Mouse (Mus musculus): Measurements from ENCODE around the gene Slc37a3. TPM values are rescaled to one million over a fixed set of nuclear protein-coding genes. Genes with fewer than 3 reads are reported as not detected.
A peak's percentile ranks its signal among the peaks of the same experiment; 100 is the strongest.

Slc37a3 gene
- polyA plus RNA-seq, 1 experiment from 2014 or later, result 52.6 TPM

- no peaks in the 10 kb centered on the region for H3K27me3 ChIP-seq (replicated peaks)
- no peaks in the 10 kb centered on the region for H3K9me3 ChIP-seq (replicated peaks)
- no peak for ATAC-seq (ENCODE audit: low FRiP score)
- no peak overlapping the region for H3K4me3 ChIP-seq (replicated peaks)
- 95% methylated on average over 5 of the region's 5 CpGs for WGBS
- H3K4me1 ChIP-seq, result no peaks in the 10 kb centered on the region
- no peak overlapping the region for H3K27ac ChIP-seq (replicated peaks)
- H3K4me2 ChIP-seq, result no peak overlapping the region
- H3K9ac ChIP-seq (replicated peaks), result no peak overlapping the region
- H3K36me3 ChIP-seq, result peaks cover 51% of the 10 kb centered on the region
Measured at GRCm38 (mm10) chr6:39406480-39406879, 29.0 kb upstream of the Slc37a3 start.

DNA sequence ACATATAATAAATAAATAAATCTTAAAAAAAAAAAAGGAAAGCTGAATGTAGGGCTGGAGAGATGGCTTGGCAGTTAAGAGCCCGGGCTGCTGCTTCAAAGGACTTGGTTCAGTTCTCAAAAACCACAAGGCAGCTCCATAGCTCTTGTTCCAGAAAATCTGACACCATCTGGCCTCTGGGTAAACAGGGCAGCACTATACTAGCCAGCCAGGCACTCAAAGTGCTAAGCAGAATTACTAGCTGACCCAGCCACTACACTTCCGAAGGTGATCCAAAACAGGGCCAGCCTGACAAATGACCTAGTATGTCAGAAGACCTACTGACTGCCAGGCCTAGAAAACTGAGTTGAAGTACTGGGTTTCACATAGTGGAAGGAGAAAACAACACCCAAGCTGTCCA, 25.7 kb upstream of the Slc37a3 start:
- 91% methylated on average over 2 of the region's 2 CpGs for WGBS
- no peak for ATAC-seq (ENCODE audit: low FRiP score)
- Histone ChIP-seq H3K9ac (replicated peaks) (no peak overlapping the region), H3K36me3 (peaks cover 75% of the 10 kb centered on the region), H3K4me3 (replicated peaks) (no peak overlapping the region), H3K27ac (replicated peaks) (no peak overlapping the region), H3K27me3 (replicated peaks) (no peaks in the 10 kb centered on the region), H3K4me1 (no peaks in the 10 kb centered on the region), H3K9me3 (replicated peaks) (no peaks in the 10 kb centered on the region), H3K4me2 (no peak overlapping the region)

GRCm38 (mm10) chr6:39400343-39400742, 22.9 kb upstream of the Slc37a3 start:
- no peak for ATAC-seq (ENCODE audit: low FRiP score)
- WGBS, result 78% methylated on average over 7 of the region's 7 CpGs
- Histone ChIP-seq H3K9me3 (replicated peaks) (no peaks in the 10 kb centered on the region), H3K27me3 (replicated peaks) (no peaks in the 10 kb centered on the region), H3K27ac (replicated peaks) (no peak overlapping the region), H3K4me3 (replicated peaks) (no peak overlapping the region), H3K4me2 (no peak overlapping the region), H3K9ac (replicated peaks) (no peak overlapping the region), H3K4me1 (peaks cover 5% of the 10 kb centered on the region; the same call in 1 of the 2 replicates), H3K36me3 (peaks cover 72% of the 10 kb centered on the region)

DNA sequence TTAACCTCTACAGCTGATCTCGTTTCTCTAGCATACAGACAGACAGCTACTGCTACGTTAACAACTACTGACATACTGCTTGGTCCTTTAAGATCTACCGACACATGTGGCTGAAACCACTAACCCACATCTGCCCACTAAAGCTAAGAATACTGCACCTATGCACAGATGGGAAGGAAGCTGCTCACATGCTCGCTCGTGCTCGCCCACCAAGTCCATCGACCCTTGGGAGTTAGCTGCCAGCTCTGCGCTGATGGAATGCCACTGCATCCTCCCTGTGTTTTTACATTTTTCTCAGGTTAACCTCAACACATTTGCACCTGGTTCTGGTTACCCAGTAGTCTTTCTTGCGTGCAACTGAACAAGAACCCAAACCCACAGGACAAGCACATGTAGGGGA, 20.9 kb upstream of the Slc37a3 start:
- no peaks in the 10 kb centered on the region for H3K9me3 ChIP-seq (replicated peaks)
- no peak overlapping the region for H3K9ac ChIP-seq (replicated peaks)
- peaks cover 5% of the 10 kb centered on the region; the same call in 1 of the 2 replicates for H3K4me1 ChIP-seq
- WGBS, result 91% methylated on average over 9 of the region's 9 CpGs
- peaks cover 56% of the 10 kb centered on the region for H3K36me3 ChIP-seq
- no peak overlapping the region for H3K4me3 ChIP-seq (replicated peaks)
- H3K27ac ChIP-seq (replicated peaks), result no peak overlapping the region
- H3K27me3 ChIP-seq (replicated peaks), result no peaks in the 10 kb centered on the region
- no peak overlapping the region for H3K4me2 ChIP-seq
- ATAC-seq (ENCODE audit: low FRiP score), result no peak

GRCm38 (mm10) chr6:39397046-39397445, 19.6 kb upstream of the Slc37a3 start:
- Histone ChIP-seq H3K4me1 (peaks cover 5% of the 10 kb centered on the region; the same call in 1 of the 2 replicates), H3K9ac (replicated peaks) (no peak overlapping the region), H3K36me3 (peaks cover 52% of the 10 kb centered on the region), H3K27ac (replicated peaks) (no peak overlapping the region), H3K9me3 (replicated peaks) (no peaks in the 10 kb centered on the region), H3K4me2 (no peak overlapping the region), H3K4me3 (replicated peaks) (no peak overlapping the region), H3K27me3 (replicated peaks) (no peaks in the 10 kb centered on the region)
- 92% methylated on average over 6 of the region's 6 CpGs for WGBS
- ATAC-seq (ENCODE audit: low FRiP score), result no peak

DNA sequence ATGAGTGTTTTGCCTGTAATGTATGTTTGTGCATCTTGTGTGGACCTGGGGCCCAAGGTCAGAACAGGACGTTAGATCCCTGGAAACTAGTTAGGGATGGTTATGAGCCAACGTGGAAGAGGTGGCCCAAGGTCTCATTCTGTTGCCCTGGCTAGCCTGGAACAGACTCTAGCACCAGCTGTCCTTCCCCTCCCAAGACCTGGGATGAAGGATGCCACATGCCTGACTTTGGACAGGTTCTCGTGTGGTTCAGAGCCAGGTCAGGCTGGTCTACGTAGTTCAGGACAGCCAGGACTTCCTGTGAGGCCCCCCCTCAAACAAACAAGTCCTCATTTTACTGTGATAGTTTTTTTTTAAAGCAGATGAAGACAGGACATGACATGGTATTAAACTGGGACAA, 18.4 kb upstream of the Slc37a3 start:
- 84% methylated on average over 4 of the region's 4 CpGs for WGBS
- ATAC-seq (ENCODE audit: low FRiP score), result no peak
- H3K4me1 ChIP-seq, result peaks cover 5% of the 10 kb centered on the region; the same call in 1 of the 2 replicates
- no peak overlapping the region for H3K4me2 ChIP-seq
- H3K27me3 ChIP-seq (replicated peaks), result no peaks in the 10 kb centered on the region
- H3K36me3 ChIP-seq, result peaks cover 45% of the 10 kb centered on the region
- H3K27ac ChIP-seq (replicated peaks), result peak overlapping the region; percentile 50; the same call in 1 of the 2 replicates
- no peak overlapping the region for H3K4me3 ChIP-seq (replicated peaks)
- H3K9me3 ChIP-seq (replicated peaks), result no peaks in the 10 kb centered on the region
- H3K9ac ChIP-seq (replicated peaks), result no peak overlapping the region

DNA sequence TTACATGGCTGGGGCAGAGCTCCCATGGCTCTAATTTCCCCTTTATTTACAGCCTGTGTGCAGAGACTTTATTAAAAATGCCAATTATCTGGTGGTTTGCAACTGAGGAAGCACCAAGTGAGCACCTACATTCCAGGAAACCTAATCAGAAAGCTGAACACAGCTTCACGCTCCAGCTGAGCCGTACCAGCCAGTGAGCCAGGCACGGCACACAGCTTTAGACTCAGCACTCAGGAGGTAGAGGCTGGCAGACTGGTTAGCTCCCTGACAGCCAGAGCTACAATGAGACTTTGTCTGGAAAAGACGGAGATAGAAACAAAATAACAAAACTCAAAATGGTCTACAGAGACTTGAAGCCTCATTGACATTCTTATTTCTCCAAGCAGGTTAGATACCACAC, 18.0 kb upstream of the Slc37a3 start:
- no peak overlapping the region for H3K9ac ChIP-seq (replicated peaks)
- peaks cover 5% of the 10 kb centered on the region; the same call in 1 of the 2 replicates for H3K4me1 ChIP-seq
- H3K36me3 ChIP-seq, result peaks cover 47% of the 10 kb centered on the region
- no peaks in the 10 kb centered on the region for H3K9me3 ChIP-seq (replicated peaks)
- H3K27me3 ChIP-seq (replicated peaks), result no peaks in the 10 kb centered on the region
- peak overlapping the region; percentile 50; the same call in 1 of the 2 replicates for H3K27ac ChIP-seq (replicated peaks)
- no peak overlapping the region for H3K4me3 ChIP-seq (replicated peaks)
- 50% methylated on average over 4 of the region's 4 CpGs for WGBS
- no peak overlapping the region for H3K4me2 ChIP-seq
- ATAC-seq (ENCODE audit: low FRiP score), result peak; percentile 78

DNA sequence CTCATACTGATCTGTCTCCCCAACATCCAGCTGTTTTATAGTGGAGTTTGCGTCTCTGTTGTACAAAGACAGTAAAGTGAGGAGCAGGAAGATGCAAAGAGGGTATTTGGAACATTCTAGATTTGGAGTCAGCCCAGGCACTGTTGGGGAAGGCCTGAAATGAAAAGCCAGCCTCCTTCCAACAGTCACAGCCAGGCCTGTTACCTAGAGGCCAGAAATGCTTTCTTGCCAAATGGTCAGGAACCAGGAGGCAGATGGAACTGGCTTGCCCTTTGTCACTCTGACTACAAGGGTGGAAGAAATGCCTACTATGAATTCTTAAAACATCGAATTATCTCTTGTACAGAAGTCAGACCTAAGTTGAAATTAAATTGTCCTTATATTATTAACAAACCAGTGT, 12.5 kb upstream of the Slc37a3 start:
- Histone ChIP-seq H3K36me3 (peaks cover 9% of the 10 kb centered on the region), H3K27ac (replicated peaks) (no peak overlapping the region), H3K4me1 (no peaks in the 10 kb centered on the region), H3K27me3 (replicated peaks) (no peaks in the 10 kb centered on the region), H3K9ac (replicated peaks) (no peak overlapping the region), H3K4me2 (no peak overlapping the region), H3K9me3 (replicated peaks) (no peaks in the 10 kb centered on the region), H3K4me3 (replicated peaks) (no peak overlapping the region)
- WGBS, result 92% methylated on average over 2 of the region's 2 CpGs
- ATAC-seq (ENCODE audit: low FRiP score), result no peak

DNA sequence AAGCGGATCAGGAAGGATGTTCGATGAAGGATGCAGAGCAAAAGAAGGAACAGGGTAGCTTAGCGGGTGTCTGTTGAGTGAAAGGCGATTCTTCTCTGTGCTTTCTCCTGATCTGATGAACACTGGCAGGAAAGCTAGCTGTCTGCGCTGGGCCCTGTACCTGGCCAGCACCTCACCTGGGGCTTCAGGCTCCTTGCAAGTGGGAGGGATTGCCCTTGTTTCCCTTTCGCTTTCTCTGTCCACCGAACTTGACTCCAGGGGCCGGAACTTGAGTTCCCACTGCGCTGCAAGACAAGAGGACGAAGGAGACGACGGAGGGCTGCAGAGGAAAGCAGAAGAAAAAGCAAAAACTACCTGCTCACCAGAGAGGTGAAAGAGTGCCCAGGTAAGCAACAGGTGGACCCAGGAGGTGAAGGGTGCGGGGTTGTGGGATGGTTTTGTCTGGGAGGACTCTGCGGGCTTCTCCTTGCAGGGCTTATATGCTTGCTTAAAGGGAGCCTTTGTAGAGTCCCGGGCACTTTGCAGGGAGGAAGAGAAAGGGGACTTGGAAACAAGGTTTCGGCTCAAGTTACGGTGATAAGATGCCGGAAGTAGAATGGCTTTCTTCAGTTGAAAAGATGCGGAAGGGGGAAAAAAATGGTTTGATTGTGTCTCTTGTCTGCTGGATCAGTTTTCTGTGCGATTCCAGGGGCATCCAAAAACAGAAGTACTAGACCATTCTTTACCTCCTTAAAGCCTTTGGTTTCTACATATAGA, 3.8 kb upstream of the Slc37a3 start, which contains the start of gene Rab19:
Rab19 (plus strand) TSS at position 51 of the 756 bp plus-strand sequence.
- Histone ChIP-seq H3K9me3 (replicated peaks) (no peaks in the 10 kb centered on the region), H3K4me3 (replicated peaks) (peak within 1 kb of the TSS; percentile 21), H3K4me2 (peak within 1 kb of the TSS; percentile 48), H3K36me3 (no peaks in the 10 kb centered on the region), H3K27ac (replicated peaks) (no peak within 1 kb of the TSS), H3K9ac (replicated peaks) (0 out of 2 replicates have a peak within 1 kb of the TSS, but pooled peaks have one; percentile 1), H3K4me1 (peaks cover 14% of the 10 kb centered on the region), H3K27me3 (replicated peaks) (0 out of 2 replicates have a peak, but pooled peaks cover 9% of the 10 kb centered on the region)
- no peak for ATAC-seq (ENCODE audit: low FRiP score)
- WGBS, result 17% methylated on average over 20 of the region's 20 CpGs

- Histone ChIP-seq H3K9me3 (replicated peaks) (no peaks in the 10 kb centered on the region), H3K4me1 (peaks cover 23% of the 10 kb centered on the region), H3K27ac (replicated peaks) (no peak overlapping the region), H3K36me3 (no peaks in the 10 kb centered on the region), H3K4me2 (no peak overlapping the region), H3K9ac (replicated peaks) (no peak overlapping the region), H3K4me3 (replicated peaks) (no peak overlapping the region), H3K27me3 (replicated peaks) (0 out of 2 replicates have a peak, but pooled peaks cover 9% of the 10 kb centered on the region)
- WGBS, result 93% methylated on average over 3 of the region's 3 CpGs
- no peak for ATAC-seq (ENCODE audit: low FRiP score)
Measured at GRCm38 (mm10) chr6:39380276-39380675, 2.8 kb upstream of the Slc37a3 start.

DNA sequence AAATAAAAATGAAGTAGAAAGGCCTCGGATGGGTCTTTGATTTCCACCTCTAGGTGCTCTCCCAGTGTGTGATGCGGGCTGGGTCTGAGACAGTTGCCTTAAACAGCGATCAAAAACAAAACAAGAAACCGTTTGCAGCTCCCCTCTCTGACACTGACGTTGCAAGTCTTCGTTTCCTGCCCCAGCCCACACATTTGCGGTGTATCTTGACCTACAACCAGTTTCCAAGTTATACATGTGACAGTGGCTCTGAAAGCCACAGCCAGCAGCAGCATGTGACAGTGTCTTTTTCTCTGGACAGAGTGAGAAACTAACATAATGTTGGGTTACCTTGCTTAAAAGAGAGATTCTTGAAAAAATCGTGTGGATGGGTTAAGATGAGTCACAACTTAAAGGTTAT, 2.3 kb upstream of the Slc37a3 start:
- Histone ChIP-seq H3K36me3 (no peaks in the 10 kb centered on the region), H3K4me1 (peaks cover 23% of the 10 kb centered on the region), H3K4me3 (replicated peaks) (no peak overlapping the region), H3K27me3 (replicated peaks) (0 out of 2 replicates have a peak, but pooled peaks cover 9% of the 10 kb centered on the region), H3K4me2 (no peak overlapping the region), H3K9ac (replicated peaks) (no peak overlapping the region), H3K9me3 (replicated peaks) (no peaks in the 10 kb centered on the region), H3K27ac (replicated peaks) (no peak overlapping the region)
- ATAC-seq (ENCODE audit: low FRiP score), result no peak
- WGBS, result 87% methylated on average over 8 of the region's 8 CpGs

- ATAC-seq (ENCODE audit: low FRiP score), result no peak
- Histone ChIP-seq H3K4me2 (no peak overlapping the region), H3K27ac (replicated peaks) (no peak overlapping the region), H3K36me3 (0 out of 2 replicates have a peak, but pooled peaks cover 4% of the 10 kb centered on the region), H3K9ac (replicated peaks) (no peak overlapping the region), H3K27me3 (replicated peaks) (0 out of 2 replicates have a peak, but pooled peaks cover 9% of the 10 kb centered on the region), H3K4me1 (peaks cover 23% of the 10 kb centered on the region), H3K4me3 (replicated peaks) (no peak overlapping the region), H3K9me3 (replicated peaks) (no peaks in the 10 kb centered on the region)
- WGBS, result 78% methylated on average over 4 of the region's 4 CpGs
Measured at GRCm38 (mm10) chr6:39379224-39379623, 1.7 kb upstream of the Slc37a3 start.
